Mouse (Mus musculus): ENCODE data around the gene Sirt2.

Gene Sirt2

DNA sequence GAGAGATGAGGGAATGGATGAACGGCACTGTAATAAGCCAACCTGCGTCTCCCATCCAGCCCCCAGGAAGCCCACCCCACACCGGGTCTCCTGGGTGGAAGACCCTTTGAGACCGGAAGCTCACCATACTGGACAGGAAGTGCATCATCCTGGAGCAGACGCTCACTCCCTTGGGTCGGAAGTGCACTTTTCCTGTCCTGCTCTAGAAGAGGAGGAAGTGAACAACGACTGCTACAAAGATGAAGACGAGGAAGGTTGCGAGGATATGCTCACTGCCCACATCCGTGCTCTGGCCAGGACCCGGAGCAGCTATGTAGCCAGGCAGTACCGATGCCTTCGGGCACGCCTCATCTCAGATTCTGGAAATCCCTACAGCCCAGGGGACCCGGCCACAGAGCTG lies 29.3 kb downstream of the Sirt2 start:
- peak; percentile 82 for DNase-seq (ENCODE audit: low read depth, low spot score)

DNA sequence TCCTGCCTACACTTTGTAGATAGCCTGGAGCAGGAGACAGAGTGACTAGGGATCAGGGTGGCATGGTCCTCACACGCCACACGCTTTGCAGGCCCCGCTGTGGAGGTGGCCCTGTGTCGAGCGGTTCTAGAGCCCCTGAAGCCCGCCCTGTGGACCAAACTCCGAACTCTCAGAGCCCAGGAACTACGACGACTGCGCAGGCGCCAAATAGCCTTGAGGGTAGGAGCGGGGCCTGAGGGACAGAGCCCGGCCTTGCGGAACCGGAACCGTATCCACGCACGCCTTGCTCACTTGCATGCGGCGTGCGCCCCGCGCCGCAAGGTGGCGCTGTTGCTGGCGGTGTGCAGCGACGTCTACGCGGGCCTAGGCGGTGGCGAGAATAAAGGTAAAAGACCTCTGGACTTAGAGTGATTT lies 30.0 kb downstream of the Sirt2 start:
- DNase-seq (ENCODE audit: low read depth, low spot score), result peak; percentile 91

DNA sequence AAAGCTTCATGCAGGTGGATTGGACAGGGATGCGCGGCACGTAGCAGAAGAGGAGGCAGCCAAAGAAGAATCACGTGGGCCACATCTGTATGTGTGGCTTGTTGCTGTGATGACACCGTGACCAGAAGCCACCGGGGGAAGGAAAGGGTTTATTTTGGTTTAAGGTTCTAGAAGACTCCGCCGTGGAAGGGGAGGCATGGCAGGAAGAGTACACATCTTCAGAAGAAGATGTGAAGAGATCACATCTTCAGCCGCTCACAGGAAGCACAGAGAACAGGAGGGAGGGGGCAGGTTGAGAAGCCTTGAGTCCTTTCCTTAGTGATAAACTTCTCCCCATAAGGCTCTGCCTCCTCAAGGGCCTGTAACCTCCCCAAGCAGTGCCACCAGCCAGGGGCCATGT lies 33.5 kb downstream of the Sirt2 start:
- DNase-seq (ENCODE audit: low read depth, low spot score), result no peak

DNA sequence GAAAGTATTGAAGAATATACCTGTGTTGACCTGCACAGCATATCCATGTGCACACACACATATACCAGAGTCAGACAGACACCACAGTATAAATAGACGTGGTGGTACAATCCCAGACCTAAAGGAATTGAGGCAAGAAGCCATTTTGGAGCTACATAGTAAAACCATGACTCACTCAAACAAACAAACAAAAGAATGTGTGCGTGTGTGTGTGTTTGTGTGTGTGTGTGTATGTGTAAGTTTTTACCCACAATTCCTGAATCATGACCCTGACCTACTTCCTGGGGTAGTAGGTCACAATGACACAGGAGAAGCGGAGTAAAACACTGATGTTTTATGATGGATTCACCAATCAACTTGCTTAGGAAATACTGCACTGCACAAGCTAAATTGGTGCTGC lies 34.9 kb downstream of the Sirt2 start:
- peak; percentile 62 for DNase-seq (ENCODE audit: low read depth, low spot score)

DNA sequence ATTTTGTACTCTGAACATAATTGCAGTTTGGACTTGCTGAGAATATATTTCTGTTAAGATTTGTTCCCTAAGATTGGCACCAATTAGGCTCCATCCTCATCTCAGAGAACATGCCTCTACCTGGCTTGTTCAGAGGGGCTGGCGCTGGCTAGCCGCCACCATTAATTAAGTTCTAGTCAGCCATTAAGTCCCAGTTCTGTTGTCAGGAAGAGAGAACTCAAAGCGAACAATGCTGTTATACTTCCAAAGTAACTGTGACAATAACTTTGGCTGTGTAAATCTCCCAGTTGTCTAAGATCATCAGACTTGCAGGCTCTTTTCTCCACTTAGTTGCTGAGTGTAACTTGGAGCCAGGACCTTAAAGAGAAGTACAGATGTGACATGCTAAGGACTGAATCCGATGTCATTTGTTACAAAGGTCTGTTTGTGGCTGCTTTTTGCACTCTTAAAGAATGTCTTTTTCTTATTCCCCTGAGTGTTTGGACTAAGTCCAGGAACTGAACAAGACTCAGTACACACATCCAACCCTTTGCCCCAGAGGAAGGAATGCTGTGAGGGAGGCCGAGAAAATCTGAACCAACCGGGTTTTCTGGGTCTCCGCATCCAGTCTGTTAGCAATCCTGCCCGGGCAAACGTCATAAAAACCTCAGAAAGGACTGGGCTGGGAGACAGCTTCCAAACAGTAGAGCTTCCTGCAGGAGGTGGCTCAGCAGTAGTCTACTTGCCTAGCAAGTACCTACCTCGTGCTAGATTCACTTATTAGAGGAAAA lies 35.6 kb downstream of the Sirt2 start:
- peak; percentile 86 for DNase-seq (ENCODE audit: low read depth, low spot score)

DNA sequence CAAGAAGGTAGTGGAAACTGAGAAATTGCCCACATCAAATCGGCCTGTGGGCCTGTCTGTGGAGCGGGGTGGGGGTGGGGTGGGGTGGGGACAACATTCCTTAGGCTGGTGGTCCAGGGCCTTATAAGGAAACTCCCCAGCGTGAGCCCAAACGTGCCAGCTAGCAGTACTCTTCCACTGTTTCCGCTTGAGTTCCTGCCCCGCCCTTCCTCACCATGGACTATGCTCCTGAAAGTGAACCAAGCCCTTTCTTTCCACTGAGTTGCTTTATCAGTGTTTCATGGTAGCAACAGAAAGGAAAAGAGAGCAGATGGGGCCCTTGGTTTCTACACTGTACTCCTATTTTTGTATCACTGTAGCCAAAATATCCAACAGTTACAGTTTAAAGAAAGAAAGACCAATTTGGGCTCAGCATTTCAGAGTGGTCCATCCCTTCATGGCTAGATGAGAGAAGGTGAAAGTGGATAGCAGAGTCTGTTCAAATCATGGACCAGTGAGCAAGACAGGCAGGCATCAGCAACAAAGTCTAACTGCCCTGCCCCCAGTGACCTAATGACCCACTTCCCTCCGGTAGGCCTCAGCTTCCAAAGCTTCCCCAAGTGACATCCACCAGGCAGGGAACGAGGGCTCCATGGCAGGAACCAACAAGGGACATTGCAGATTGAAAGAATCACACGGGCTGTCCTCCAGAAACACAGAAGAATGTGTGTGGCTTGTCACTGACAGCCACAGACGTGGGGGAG lies 36.5 kb downstream of the Sirt2 start:
- DNase-seq (ENCODE audit: low read depth, low spot score), result peak; percentile 96

DNA sequence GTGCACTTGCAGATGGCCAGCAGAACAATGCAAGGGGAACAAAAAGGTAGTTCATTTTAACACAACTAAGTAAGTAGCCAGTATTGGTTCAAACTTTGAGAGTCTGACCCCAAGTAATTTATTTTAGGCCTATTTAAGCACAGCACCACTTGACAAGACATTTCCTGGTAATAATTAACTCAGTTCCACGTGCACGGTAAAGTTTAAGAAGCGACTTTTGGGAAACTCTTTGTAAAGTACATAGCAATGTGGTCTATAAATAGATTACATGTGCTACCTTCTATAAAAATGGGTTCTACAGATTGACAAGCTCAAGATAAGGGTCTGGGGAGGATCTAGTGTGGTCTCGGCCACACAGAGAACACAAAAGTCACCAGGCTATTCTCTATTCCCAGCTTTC lies 37.2 kb downstream of the Sirt2 start:
- DNase-seq (ENCODE audit: low read depth, low spot score), result no peak

DNA sequence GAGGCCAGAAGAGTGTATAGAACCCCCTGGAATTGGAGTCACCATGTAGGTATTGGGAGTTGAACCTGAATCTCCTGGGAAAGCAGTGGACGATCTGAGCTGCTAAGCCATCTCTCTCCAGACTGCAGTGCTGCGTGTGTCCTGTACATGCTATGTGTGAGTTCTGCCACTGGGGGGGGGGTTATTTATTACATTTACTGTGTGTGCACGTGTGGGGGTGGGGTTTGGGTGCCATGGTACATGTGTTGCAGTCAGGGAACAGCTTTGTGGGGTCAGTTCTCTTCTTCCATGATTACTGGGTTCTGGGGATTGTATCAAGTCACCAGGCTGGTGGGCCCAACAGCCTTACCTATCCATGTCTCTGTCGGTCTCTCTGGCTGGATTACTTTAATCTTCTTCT lies 40.3 kb downstream of the Sirt2 start:
- peak; percentile 67 for DNase-seq (ENCODE audit: low read depth, low spot score)

DNA sequence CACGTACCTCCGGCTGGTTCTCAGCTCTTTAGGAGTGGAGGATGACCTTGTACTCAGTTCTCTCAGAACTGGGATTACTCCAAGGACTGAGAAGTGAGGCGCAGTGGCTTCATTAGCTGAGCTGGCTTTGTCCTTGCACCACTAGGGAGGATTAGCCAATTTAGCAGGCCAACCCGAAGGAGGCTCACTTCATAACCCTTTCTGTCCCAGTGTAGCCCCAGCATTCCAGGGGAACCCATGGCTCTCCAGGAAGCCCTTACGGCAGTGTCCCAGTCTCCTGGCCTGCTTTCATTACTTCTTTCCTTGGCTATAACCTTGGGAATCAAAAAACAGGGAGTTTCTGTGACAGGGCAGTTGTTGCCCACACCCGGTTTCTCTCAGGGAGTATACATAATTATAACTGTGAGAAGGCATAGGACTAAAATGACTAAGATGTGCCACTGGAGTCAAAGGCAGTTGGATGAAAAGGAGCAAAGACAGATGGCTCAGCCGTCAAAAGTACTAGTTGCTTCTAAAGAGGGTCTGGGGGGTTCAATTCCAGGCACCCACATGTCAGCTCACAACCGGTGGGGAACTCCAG lies 41.2 kb downstream of the Sirt2 start:
- no peak for DNase-seq (ENCODE audit: low read depth, low spot score)

DNA sequence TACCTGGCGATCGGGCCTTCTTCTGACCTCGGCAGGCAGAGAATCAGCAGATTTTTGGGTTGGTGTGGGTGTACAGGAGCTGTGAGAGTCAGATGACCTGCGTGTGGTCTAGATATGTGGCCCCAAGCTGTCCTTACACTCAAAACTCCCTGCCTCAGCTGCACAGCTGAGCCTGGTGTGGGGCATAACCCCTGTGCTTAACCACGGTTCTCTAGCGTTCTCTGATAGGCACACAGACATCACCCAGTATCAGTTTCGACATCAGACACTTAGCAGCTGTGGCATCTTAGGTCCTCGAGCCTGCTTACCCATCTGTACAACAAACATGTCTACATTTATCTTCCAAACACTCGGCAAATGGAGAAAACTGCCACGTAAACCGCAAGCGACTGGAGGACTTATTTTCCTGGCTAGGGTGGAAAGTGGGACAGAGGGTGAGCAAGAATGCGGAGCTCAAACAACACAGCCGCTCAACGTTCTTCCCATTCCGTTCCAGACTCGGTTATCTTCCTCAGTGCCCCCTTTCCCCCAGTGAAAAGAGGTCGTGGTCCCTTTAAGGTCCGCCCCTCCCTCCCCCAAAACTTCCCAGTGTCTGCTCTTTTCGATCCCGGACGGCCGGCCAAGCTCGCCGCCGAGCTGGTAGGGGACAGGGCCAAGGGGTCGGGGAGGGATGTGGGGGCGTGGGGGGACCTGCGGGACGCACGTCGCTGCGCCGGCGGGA lies 41.8 kb downstream of the Sirt2 start, which contains the start of gene Hnrnpl:
Gene Hnrnpl, plus strand, starts transcription at position 321 of the 721 bp plus-strand sequence.
- DNase-seq (ENCODE audit: low read depth, low spot score), result peak; percentile 79

DNA sequence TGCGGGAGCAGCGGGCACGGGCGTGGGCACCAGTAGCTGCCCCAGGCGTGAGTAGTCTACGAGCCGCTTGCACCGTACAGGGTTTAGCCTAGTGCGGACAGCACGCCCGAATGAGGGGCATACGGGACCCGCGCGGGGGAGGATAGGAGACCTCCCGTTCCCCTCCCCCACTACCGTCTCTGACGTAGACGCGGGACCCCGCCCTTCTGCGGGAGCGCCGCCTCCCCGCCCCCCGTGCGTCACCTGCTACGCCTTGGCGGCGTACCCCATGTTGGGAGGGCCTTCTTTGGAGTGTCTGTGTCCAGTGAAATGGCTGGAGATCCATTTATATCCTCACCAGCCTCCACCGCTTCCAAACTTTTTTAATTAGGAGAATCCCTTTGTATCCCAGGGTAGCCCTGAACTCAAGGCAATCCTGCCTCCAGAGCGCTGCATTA lies 42.4 kb downstream of the Sirt2 start:
- DNase-seq (ENCODE audit: low read depth, low spot score), result peak; percentile 92

DNA sequence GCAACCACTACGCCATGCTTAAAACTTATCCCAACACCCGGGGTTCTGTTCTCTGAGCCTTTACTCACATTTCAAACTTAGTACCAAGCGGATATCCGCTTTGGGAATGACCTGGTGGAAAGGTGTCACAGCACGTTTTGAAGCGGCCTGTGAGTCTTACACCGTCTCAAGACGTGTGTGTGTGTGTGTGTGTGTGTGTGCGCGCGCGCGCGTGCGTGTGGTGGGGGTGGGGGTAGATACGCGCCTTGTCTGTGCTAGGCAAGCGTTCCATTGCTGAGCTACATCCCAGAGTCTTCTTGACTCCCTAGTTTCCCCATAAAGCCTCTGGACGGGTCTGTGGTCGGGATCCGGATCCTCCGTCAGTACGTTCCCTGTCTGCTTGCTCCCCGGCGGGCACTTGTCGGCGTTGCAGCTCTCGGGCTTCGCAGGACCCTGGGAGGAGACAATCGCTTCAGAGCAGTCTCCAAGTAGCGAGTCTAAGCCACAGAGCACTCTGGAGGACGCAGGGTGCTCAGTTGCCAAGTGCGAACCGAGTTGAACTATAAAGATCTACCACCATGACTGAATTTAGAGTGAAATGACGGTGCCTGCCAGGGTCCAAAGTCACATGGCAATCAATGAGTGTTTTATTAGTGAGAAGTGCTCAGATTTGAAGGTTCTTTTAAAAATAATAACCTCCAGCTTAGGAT lies 43.0 kb downstream of the Sirt2 start:
- peak; percentile 84 for DNase-seq (ENCODE audit: low read depth, low spot score)

DNA sequence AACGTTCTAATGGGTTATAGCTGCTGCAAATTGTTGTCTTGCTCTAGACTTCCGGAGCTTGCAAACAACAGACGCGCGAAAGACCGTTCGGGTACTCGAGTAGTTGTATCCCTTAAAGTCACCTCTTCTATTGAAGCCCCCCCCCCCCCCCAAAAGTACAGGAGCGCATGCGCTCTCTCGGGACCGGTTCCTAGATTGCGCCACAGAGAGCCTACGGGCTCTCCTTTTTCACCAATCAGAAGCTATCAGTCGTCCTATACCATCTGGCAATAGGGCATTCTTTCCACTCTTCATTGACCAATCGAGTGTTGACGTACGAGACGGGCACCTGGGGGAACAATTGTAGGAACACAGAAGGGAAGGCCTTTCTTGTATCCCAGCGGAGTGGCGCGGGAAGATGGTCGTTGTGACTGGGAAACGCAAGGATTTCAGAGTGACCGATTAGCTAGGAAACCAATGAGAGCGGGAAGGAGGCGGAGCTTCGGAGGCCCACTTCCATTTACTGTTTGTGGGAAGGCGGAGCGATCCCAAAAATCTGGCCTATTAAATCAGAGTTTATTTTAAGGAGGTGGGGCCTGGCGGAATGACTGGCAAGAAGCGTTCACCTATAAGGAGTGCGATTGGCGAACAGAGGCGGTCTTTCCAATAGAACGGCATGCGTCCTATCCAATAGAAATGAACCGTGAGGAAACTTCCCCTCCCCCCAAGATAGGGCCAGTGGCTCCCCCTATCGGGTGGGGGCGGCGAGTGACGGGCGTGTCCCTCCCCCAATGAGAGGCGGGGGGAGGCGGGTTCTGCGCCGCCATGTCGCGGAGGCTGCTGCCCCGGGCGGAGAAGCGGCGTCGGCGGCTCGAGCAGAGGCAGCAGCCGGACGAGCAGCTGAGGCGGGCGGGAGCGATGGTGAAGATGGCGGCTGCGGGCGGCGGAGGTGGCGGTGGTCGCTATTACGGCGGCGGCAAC lies 43.9 kb downstream of the Sirt2 start:
- peak; percentile 100 for DNase-seq (ENCODE audit: low read depth, low spot score)

DNA sequence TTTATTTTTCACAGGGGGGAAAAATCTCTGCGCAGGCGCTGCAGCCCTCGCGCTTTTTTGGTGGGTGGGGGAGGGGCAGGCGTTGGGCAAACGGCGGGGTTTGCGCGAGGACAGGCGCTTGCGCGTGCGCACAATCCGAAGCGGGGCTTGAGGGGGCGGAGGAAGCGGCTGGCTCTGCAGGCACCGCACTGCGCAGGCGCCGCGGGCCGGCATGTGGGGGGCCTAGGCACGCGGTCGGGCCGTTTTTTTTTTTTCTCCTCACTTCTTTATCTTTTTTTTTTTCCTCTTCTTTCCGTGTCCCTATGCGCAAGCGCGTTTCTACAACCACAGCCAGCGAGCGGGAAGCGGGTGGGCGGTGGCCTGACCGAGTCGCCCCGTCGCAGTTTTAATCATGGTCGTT lies 44.7 kb downstream of the Sirt2 start:
- DNase-seq (ENCODE audit: low read depth, low spot score), result peak; percentile 93

DNA sequence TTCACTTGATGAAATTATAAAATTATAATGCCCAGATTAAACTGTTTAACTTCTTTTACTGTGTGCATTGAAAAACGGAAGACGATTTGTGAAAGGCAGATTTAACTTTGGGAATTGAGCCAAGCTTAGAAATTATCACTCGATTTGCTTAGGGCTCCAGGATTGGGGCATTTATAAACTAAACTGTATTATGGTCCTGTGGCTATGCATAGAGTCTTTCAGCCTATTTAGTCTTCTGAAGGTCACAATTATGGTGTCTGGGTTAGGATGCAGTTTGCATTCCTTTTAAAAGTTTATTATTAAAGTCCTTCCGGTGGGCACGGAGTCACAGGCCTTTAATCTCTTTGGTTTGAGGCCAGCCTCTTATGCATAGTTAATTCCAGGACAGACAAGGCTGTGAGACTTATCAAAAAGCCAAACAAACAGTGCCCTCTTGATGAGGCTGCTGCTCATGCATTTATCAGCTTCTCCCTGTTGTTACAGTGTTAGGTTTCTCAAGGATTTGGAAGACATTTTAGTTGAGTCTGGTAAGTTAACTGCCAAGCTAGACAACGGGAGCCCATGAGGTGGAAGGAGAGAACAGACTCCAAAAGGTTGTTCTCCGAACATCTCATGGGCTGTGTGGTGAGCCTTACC lies 45.2 kb downstream of the Sirt2 start:
- no peak for DNase-seq (ENCODE audit: low read depth, low spot score)

DNA sequence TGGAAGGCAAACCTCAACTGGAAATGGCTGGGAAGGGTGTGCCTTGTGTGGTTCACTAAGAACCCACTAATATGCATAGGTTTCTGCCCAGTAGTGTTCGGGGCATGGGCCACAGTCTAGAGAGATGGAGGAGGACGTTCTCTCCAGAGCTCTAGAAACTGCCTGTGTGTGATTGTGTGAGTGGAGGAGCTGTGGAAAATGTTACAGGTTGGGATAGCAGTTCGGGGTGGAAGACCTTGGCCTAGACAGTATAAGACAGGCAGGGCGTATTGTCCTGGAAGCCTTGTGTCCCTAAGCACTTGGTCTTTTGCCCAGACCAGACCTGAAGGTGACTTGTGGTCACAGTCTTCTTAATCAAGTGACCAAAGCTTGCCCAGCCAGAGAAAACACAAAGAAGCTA lies 45.9 kb downstream of the Sirt2 start:
- no peak for DNase-seq (ENCODE audit: low read depth, low spot score)

DNA sequence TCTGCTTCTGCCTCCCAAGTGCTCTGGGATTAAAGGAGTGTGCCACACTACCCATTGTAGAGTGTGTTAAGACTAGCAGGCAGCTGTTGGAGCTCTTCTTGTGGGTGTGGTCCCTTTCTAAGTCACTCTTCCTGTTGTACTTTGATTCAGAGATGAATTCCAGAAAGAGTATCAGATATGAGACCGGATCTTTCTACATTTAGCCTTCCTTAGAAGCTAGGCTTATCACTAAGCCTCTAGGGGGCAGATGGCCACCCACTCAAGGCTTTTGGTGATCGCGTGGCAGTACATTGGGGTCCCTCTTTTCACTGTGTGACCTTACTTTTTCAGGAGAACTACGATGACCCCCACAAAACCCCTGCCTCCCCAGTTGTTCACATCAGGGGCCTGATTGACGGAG lies 46.4 kb downstream of the Sirt2 start:
- DNase-seq (ENCODE audit: low read depth, low spot score), result no peak

DNA sequence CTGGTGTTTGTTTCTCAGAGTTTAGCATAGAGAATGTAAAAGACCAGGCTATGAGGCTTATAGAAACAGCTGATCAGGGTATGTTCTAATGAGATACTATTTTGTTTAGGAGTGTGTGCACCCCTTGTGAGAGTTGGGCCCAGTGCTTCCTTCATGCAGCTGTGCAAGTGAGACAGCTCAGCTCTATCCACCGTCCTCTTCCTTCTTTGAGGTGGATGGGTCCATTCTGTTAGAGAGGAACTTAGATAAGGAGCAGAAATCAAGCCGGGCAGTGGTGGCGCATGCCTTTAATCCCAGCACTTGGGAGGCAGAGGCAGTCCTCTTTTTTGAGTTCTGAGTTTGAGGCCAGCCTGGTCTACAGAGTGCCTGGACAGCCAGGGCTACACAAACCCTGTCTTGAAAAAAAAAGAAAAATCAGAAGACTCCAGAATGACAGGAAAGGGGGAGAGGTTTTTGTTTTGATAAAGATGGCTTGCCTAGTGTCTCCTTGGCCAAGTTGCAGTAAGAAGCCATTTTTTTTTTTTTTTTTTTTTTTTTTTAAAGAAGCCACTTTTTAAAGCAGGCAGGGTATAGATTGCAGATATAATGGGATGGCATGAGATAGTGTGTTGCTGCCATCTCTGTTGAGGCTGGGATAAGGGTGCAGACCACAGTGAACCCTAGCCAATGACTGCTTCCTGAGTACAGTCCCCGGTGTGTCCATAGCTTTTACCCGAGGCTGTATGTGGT lies 47.9 kb downstream of the Sirt2 start:
- no peak for DNase-seq (ENCODE audit: low read depth, low spot score)

DNA sequence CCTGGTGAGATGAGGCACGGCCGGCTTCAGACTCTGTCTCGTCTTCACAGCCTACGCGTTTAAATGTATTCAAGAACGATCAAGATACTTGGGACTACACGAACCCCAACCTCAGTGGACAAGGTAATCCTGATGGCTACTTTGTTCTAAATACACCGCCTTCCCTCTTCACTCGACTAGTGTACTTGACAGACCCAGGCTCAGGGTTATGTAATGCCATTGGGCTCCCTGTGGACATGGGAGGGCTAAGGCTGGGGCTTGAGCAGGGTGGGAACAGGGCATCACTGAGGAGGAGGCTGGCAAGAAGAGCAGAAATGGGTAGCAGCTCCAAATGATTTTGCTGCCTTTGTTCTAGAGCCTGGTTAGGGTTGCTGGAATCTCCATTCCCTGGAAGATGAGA lies 48.7 kb downstream of the Sirt2 start:
- DNase-seq (ENCODE audit: low read depth, low spot score), result no peak
